In the genomic region with DNA sequence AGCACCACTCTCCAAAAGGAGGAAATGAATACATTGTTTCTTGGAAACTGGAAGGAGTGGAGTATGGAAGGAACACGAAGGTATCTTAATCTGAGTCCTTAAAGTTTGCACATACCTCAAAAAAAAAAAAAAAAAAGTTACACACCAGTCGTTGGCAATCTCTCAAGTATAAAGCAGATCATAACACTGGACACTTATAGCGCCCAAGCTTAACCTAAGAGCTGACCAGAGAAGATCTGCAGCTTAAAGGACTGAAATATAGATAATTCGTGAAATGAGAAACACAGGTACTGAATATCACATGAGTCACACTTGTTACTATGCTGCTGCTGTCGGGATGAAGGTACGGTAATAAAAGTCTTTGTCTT, we compare ENCODE assay signal across 8 mouse cellular contexts. TPM values are rescaled to one million over a fixed set of nuclear protein-coding genes. Genes with fewer than 3 reads are reported as not detected.
A peak's percentile ranks its signal among the peaks of the same experiment; 100 is the strongest.
DNase-seq lines count a peak whose midpoint lies in the region; ATAC-seq and TF ChIP-seq lines count a peak whose summit lies in the region.

No protein-coding gene starts in this region.

- H3K4me3 ChIP-seq in kidney, embryonic 16.5 days (ENCODE audit: low read length) = peak overlapping the region; percentile 77
- H3K4me3 ChIP-seq in bone marrow macrophage, adult 2 months (ENCODE audit: insufficient read depth, low read length) = peak overlapping the region; percentile 72
- peak overlapping the region; percentile 56 for H3K4me3 ChIP-seq in hindbrain, embryonic 15.5 days
- peak overlapping the region; percentile 81 for H3K4me3 ChIP-seq in midbrain, embryonic 16.5 days (ENCODE audit: low read depth, low read length)

- peak overlapping the region; percentile 83 for H3K4me2 ChIP-seq in kidney, embryonic 16.5 days (replicated peaks; ENCODE audit: low read depth, low read length)
- H3K4me2 ChIP-seq in hindbrain, embryonic 15.5 days = peak overlapping the region; percentile 90
- H3K4me2 ChIP-seq in midbrain, embryonic 16.5 days (ENCODE audit: low read length) = peak overlapping the region; percentile 80

- H3K27me3 ChIP-seq in kidney, embryonic 16.5 days (ENCODE audit: insufficient read depth, low read length) = no peaks in the 10 kb centered on the region
- H3K27me3 ChIP-seq in hindbrain, embryonic 15.5 days = no peaks in the 10 kb centered on the region
- no peaks in the 10 kb centered on the region for H3K27me3 ChIP-seq in midbrain, embryonic 16.5 days (ENCODE audit: control insufficient read depth, insufficient read depth, low read depth, low read length)

- H3K9me3 ChIP-seq in kidney, embryonic 16.5 days (ENCODE audit: low read length) = no peaks in the 10 kb centered on the region
- H3K9me3 ChIP-seq in hindbrain, embryonic 15.5 days = no peaks in the 10 kb centered on the region
- H3K9me3 ChIP-seq in midbrain, embryonic 16.5 days (replicated peaks; ENCODE audit: control insufficient read depth, low read length, poor library complexity, severe bottlenecking) = no peaks in the 10 kb centered on the region

- whole genome bisulfite sequencing in kidney, embryonic 16.5 days = 3% methylated on average over 6 of the region's 6 CpGs
- 6% methylated on average over 6 of the region's 6 CpGs for WGBS in hindbrain, embryonic 15.5 days
- WGBS in midbrain, embryonic 16.5 days = 7% methylated on average over 6 of the region's 6 CpGs

- no peak for DNase-seq in kidney, postnatal 36 days
- no peak for DNase-seq in yolk sac, embryonic 10.5 days (ENCODE audit: low spot score)
- no peak for DNase-seq in left cerebral cortex, postnatal 10 days (ENCODE audit: extremely low spot score in 1 of 2, low spot score in 2 of 2)
- DNase-seq in cerebellum, postnatal 36 days = no peak

- intact Hi-C loops in left cerebral cortex, postnatal 10 days (cut with DNase I) = no loop called here

- peak overlapping the region; percentile 92 for H3K27ac ChIP-seq in kidney, embryonic 16.5 days (ENCODE audit: low read length)
- H3K27ac ChIP-seq in bone marrow macrophage, adult 2 months (ENCODE audit: insufficient read depth, low read depth, low read length) = peak overlapping the region; percentile 51
- H3K27ac ChIP-seq in hindbrain, embryonic 15.5 days (replicated peaks) = peak overlapping the region; percentile 85
- H3K27ac ChIP-seq in midbrain, embryonic 16.5 days (ENCODE audit: low read length) = peak overlapping the region; percentile 83

- H3K4me1 ChIP-seq in kidney, embryonic 16.5 days (ENCODE audit: insufficient read depth, low read length) = peaks cover 12% of the 10 kb centered on the region
- peaks cover 11% of the 10 kb centered on the region for H3K4me1 ChIP-seq in bone marrow macrophage, adult 2 months (ENCODE audit: control insufficient read depth, insufficient read depth, low read length)
- peaks cover 22% of the 10 kb centered on the region for H3K4me1 ChIP-seq in hindbrain, embryonic 15.5 days (replicated peaks)
- H3K4me1 ChIP-seq in midbrain, embryonic 16.5 days (ENCODE audit: control insufficient read depth, insufficient read depth, low read length) = peaks cover 25% of the 10 kb centered on the region

- TF ChIP-seq POLR2A in bone marrow macrophage, adult 2 months (IDR thresholded peaks at IDR 0.05; ENCODE audit: borderline replicate concordance, low read depth, low read length) = no peak

- ATAC-seq in kidney, embryonic 16.5 days (ENCODE audit: low FRiP score, low TSS enrichment) = peak; percentile 9; the same call in 1 of the 2 replicates
- ATAC-seq in hindbrain, embryonic 15.5 days (ENCODE audit: low FRiP score, low read depth) = peak; percentile 36
- no peak; the same call in 1 of the 2 replicates for ATAC-seq in midbrain, embryonic 16.5 days

- peak overlapping the region; percentile 86 for H3K9ac ChIP-seq in kidney, embryonic 16.5 days (replicated peaks; ENCODE audit: low read length)
- H3K9ac ChIP-seq in hindbrain, embryonic 15.5 days = peak overlapping the region; percentile 85
- H3K9ac ChIP-seq in midbrain, embryonic 16.5 days (ENCODE audit: low read depth, low read length) = peak overlapping the region; percentile 83

- H3K36me3 ChIP-seq in kidney, embryonic 16.5 days (ENCODE audit: insufficient read depth, low read length) = peaks cover 11% of the 10 kb centered on the region
- peaks cover 8% of the 10 kb centered on the region for H3K36me3 ChIP-seq in hindbrain, embryonic 15.5 days
- 0 out of 2 replicates have a peak, but pooled peaks cover 7% of the 10 kb centered on the region for H3K36me3 ChIP-seq in midbrain, embryonic 16.5 days (ENCODE audit: control insufficient read depth, insufficient read depth, low read length)

- no peak for TF ChIP-seq CTCF in bone marrow macrophage, adult 2 months (IDR thresholded peaks at IDR 0.05; ENCODE audit: low read depth, low read length)

RNA-seq across cellular contexts. Expression of a gene that starts 0.6 kb away (rescaled TPM):
- polyA plus RNA-seq in kidney, embryonic 16.5 days (2015; fragmentation: Nextera tagmentation; extraction: Ambion mirVana) = 30.0 and 33.3 TPM in 2 replicates
- 15.6 and 17.7 TPM in 2 replicates for polyA plus RNA-seq in bone marrow macrophage, adult 2 months (2012; ENCODE audit: insufficient read depth, insufficient read length, missing spikeins)
- polyA plus RNA-seq in hindbrain, embryonic 15.5 days (2015; fragmentation: Nextera tagmentation; extraction: Ambion mirVana) = 20.6 and 22.1 TPM in 2 replicates
- 21.6 and 24.9 TPM in 2 replicates for polyA plus RNA-seq in midbrain, embryonic 16.5 days (2015; fragmentation: Nextera tagmentation; extraction: Ambion mirVana)
- total RNA-seq in left cerebral cortex, postnatal 10 days (2021) = 10 to 100 TPM; 16.4 to 17.0 TPM

RNA-seq across cellular contexts. Expression of a gene that starts 28.9 kb away (rescaled TPM):
- 4.1 and 4.8 TPM in 2 replicates for polyA plus RNA-seq in kidney, embryonic 16.5 days (2015; fragmentation: Nextera tagmentation; extraction: Ambion mirVana)
- not detected in 2 replicates for polyA plus RNA-seq in bone marrow macrophage, adult 2 months (2012; ENCODE audit: insufficient read depth, insufficient read length, missing spikeins)
- polyA plus RNA-seq in hindbrain, embryonic 15.5 days (2015; fragmentation: Nextera tagmentation; extraction: Ambion mirVana) = 10.2 and 12.4 TPM in 2 replicates
- polyA plus RNA-seq in midbrain, embryonic 16.5 days (2015; fragmentation: Nextera tagmentation; extraction: Ambion mirVana) = 9.6 and 10.2 TPM in 2 replicates
- 10 to 100 TPM; 62.9 to 65.4 TPM for total RNA-seq in left cerebral cortex, postnatal 10 days (2021)
